Mouse (Mus musculus) left cerebral cortex, adult 8-10 months (tissue): Measurements from ENCODE around the gene Cyp2d22. TPM values are rescaled to one million over a fixed set of nuclear protein-coding genes. Genes with fewer than 3 reads are reported as not detected.
"Not testable (repeated sequence)": the region's sequence is repeated elsewhere in the genome, so short reads cannot be mapped to it uniquely, and the experiment has no call there.

Source experiments
- DNase-seq, 2 experiments: peaks; one replicate each; pipeline ENCODE4 v3.0.0; 2022; ENCODE audit warnings: low spot score in 2 of 2
- total RNA-seq, 4 experiments: library from RNA; stranded (reverse); gene quantifications; 2 replicates each; pipeline ENCODE4 v1.2.4; 2022

Gene Cyp2d22
- total RNA-seq, 4 experiments from 2014 or later = 39.7 to 44.8 (median 40.7) TPM

- DNase-seq = peak in 1 of 2 experiments; percentile 75
Measured at GRCm38 (mm10) chr15:82376393-82377138, 3.5 kb downstream of the Cyp2d22 start.

- DNase-seq = no peak
Measured at GRCm38 (mm10) chr15:82375855-82376254, 4.2 kb downstream of the Cyp2d22 start.

GRCm38 (mm10) chr15:82374437-82374836, 5.6 kb downstream of the Cyp2d22 start:
- DNase-seq = no peak

- no peak for DNase-seq
Measured at GRCm38 (mm10) chr15:82372991-82373390, 7.1 kb downstream of the Cyp2d22 start.

GRCm38 (mm10) chr15:82372446-82372845, 7.6 kb downstream of the Cyp2d22 start:
- no peak for DNase-seq

- DNase-seq = no peak
Measured at GRCm38 (mm10) chr15:82368851-82369250, 11.2 kb downstream of the Cyp2d22 start.

GRCm38 (mm10) chr15:82368146-82368545, 11.9 kb downstream of the Cyp2d22 start:
- no peak for DNase-seq

GRCm38 (mm10) chr15:82364561-82364960, 15.5 kb downstream of the Cyp2d22 start:
- DNase-seq = not testable (repeated sequence)

- DNase-seq = not testable (repeated sequence)
Measured at GRCm38 (mm10) chr15:82363801-82364200, 16.3 kb downstream of the Cyp2d22 start.

GRCm38 (mm10) chr15:82362234-82362633, 17.8 kb downstream of the Cyp2d22 start:
- no peak for DNase-seq

- DNase-seq = peak in 1 of 2 experiments; percentile 4
Measured at GRCm38 (mm10) chr15:82361459-82362018, 18.5 kb downstream of the Cyp2d22 start.

GRCm38 (mm10) chr15:82358431-82359260, 21.4 kb downstream of the Cyp2d22 start:
- no peak for DNase-seq

GRCm38 (mm10) chr15:82354126-82354945, 25.7 kb downstream of the Cyp2d22 start, which contains the start of gene Ndufa6:
Gene Ndufa6 (minus strand): TSS chr15:82354322.
- DNase-seq = peak; percentile 84 to 97

GRCm38 (mm10) chr15:82353745-82354113, 26.3 kb downstream of the Cyp2d22 start:
- DNase-seq = peak in 1 of 2 experiments; percentile 47

- no peak for DNase-seq
Measured at GRCm38 (mm10) chr15:82353078-82353744, 26.8 kb downstream of the Cyp2d22 start.

- DNase-seq = no peak
Measured at GRCm38 (mm10) chr15:82351480-82351879, 28.6 kb downstream of the Cyp2d22 start.

GRCm38 (mm10) chr15:82350349-82350748, 29.7 kb downstream of the Cyp2d22 start:
- no peak for DNase-seq

- no peak for DNase-seq
Measured at GRCm38 (mm10) chr15:82348999-82349341, 31.1 kb downstream of the Cyp2d22 start.

GRCm38 (mm10) chr15:82348258-82348998, 31.6 kb downstream of the Cyp2d22 start:
- DNase-seq = no peak

GRCm38 (mm10) chr15:82347852-82348251, 32.2 kb downstream of the Cyp2d22 start:
- DNase-seq = no peak
